ENCODE assay signal across 8 mouse cellular contexts in genomic region chr13:23744421-23745380, GRCm38 (mm10). TPM values are rescaled to one million over a fixed set of nuclear protein-coding genes. Genes with fewer than 3 reads are reported as not detected.
A peak's percentile ranks its signal among the peaks of the same experiment; 100 is the strongest.
DNase-seq lines count a peak whose midpoint lies in the region; ATAC-seq and TF ChIP-seq lines count a peak whose summit lies in the region.

No protein-coding gene starts in this region.

- no peak for DNase-seq in heart, postnatal 4 days
- DNase-seq in gastrocnemius, adult 8-10 months (ENCODE audit: low spot score in 2 of 2): no peak
- DNase-seq in ovary, postnatal 36 days (ENCODE audit: low spot score): no peak
- no peak for DNase-seq in right cerebral cortex, adult 18-20 months

- H3K27ac ChIP-seq in heart, embryonic 14.5 days (replicated peaks in 1 of 2; ENCODE audit: control insufficient read depth in 1 of 2, insufficient read depth in 1 of 2, low read depth in 2 of 2, low read length in 2 of 2): peak overlapping the region; percentile 70 to 99
- peak overlapping the region; percentile 82 for H3K27ac ChIP-seq in bone marrow, adult 2 months (ENCODE audit: control insufficient read depth, insufficient read depth, low read depth, low read length, poor library complexity)
- H3K27ac ChIP-seq in hindbrain, embryonic 12.5 days: peak overlapping the region; percentile 52; the same call in 1 of the 2 replicates
- H3K27ac ChIP-seq in midbrain, embryonic 12.5 days (replicated peaks): peak overlapping the region; percentile 77

- 2% methylated on average over 13 of the region's 36 CpGs for WGBS in heart, embryonic 14.5 days
- 3% methylated on average over 23 of the region's 36 CpGs for WGBS in bone marrow, adult 2 months
- 2% methylated on average over 15 of the region's 36 CpGs for WGBS in hindbrain, embryonic 12.5 days
- WGBS in midbrain, embryonic 12.5 days: under 1% methylated on average over 18 of the region's 36 CpGs

- no peaks in the 10 kb centered on the region for H3K36me3 ChIP-seq in heart, embryonic 14.5 days (ENCODE audit: control insufficient read depth, insufficient read depth, low read length)
- no peaks in the 10 kb centered on the region for H3K36me3 ChIP-seq in hindbrain, embryonic 12.5 days
- H3K36me3 ChIP-seq in midbrain, embryonic 12.5 days: no peaks in the 10 kb centered on the region

- H3K4me1 ChIP-seq in heart, embryonic 14.5 days (ENCODE audit: control insufficient read depth in 2 of 2, insufficient read depth in 2 of 2, low read length in 2 of 2): peaks cover 0 to 32% of the 10 kb centered on the region in 2 experiments; a peak in 2 of 4 replicates
- H3K4me1 ChIP-seq in bone marrow, adult 2 months (ENCODE audit: control insufficient read depth, insufficient read depth, low read length): no peaks in the 10 kb centered on the region; the same call in 1 of the 2 replicates
- H3K4me1 ChIP-seq in hindbrain, embryonic 12.5 days: peaks cover 14% of the 10 kb centered on the region
- peaks cover 33% of the 10 kb centered on the region for H3K4me1 ChIP-seq in midbrain, embryonic 12.5 days

- TF ChIP-seq CTCF in bone marrow, adult 2 months (IDR thresholded peaks at IDR 0.05; ENCODE audit: control insufficient read depth, insufficient read depth, low read length): no peak

- TF ChIP-seq POLR2A in bone marrow, adult 2 months (IDR thresholded peaks at IDR 0.05; ENCODE audit: borderline replicate concordance, control insufficient read depth, low read depth, low read length): no peak; the same call in 1 of the 2 replicates

- H3K9me3 ChIP-seq in heart, embryonic 14.5 days (ENCODE audit: control insufficient read depth, low read length): no peaks in the 10 kb centered on the region
- no peaks in the 10 kb centered on the region for H3K9me3 ChIP-seq in hindbrain, embryonic 12.5 days (replicated peaks)
- no peaks in the 10 kb centered on the region for H3K9me3 ChIP-seq in midbrain, embryonic 12.5 days

- H3K27me3 ChIP-seq in heart, embryonic 14.5 days (ENCODE audit: control insufficient read depth, insufficient read depth, low read length): no peaks in the 10 kb centered on the region
- no peaks in the 10 kb centered on the region for H3K27me3 ChIP-seq in hindbrain, embryonic 12.5 days
- H3K27me3 ChIP-seq in midbrain, embryonic 12.5 days: no peaks in the 10 kb centered on the region

- peak overlapping the region; percentile 74 for H3K9ac ChIP-seq in heart, embryonic 14.5 days (ENCODE audit: low read length)
- H3K9ac ChIP-seq in hindbrain, embryonic 12.5 days: peak overlapping the region; percentile 49; the same call in 1 of the 2 replicates
- H3K9ac ChIP-seq in midbrain, embryonic 12.5 days (replicated peaks): peak overlapping the region; percentile 46

- H3K4me3 ChIP-seq in heart, embryonic 14.5 days (ENCODE audit: control insufficient read depth in 1 of 2, insufficient read depth in 1 of 2, low read depth in 1 of 2, low read length in 2 of 2): peak overlapping the region; percentile 38 to 51
- H3K4me3 ChIP-seq in bone marrow, adult 2 months (replicated peaks; ENCODE audit: control insufficient read depth, low read depth, low read length): peak overlapping the region; percentile 67
- H3K4me3 ChIP-seq in hindbrain, embryonic 12.5 days: peak overlapping the region; percentile 40
- peak overlapping the region; percentile 47 for H3K4me3 ChIP-seq in midbrain, embryonic 12.5 days

- H3K4me2 ChIP-seq in heart, embryonic 14.5 days (ENCODE audit: low read length): peak overlapping the region; percentile 77
- H3K4me2 ChIP-seq in hindbrain, embryonic 12.5 days (replicated peaks): peak overlapping the region; percentile 64
- peak overlapping the region; percentile 67 for H3K4me2 ChIP-seq in midbrain, embryonic 12.5 days (replicated peaks)

- no peak for ATAC-seq in heart, embryonic 14.5 days (ENCODE audit: insufficient number of reproducible peaks, insufficient read depth, low FRiP score, low read depth)
- no peak for ATAC-seq in hindbrain, embryonic 12.5 days (ENCODE audit: low FRiP score)
- no peak for ATAC-seq in midbrain, embryonic 12.5 days (ENCODE audit: low FRiP score, low read depth)

RNA-seq across cellular contexts. Expression of gene Hist1h3c, which starts 0.7 kb away (rescaled TPM):
- 2.5 and 2.7 TPM in 2 replicates for polyA plus RNA-seq in heart, embryonic 14.5 days (2014; fragmentation: Nextera tagmentation; extraction: Ambion mirVana)
- total RNA-seq in heart, postnatal 4 days (2021): 100 to 1,000 TPM; 252 to 264 TPM
- polyA plus RNA-seq in bone marrow, adult 2 months (2011; ENCODE audit: insufficient read depth, insufficient read length, low replicate concordance, missing spikeins): 42.2 and 62.6 TPM in 2 replicates
- 9.7 and 11.6 TPM in 2 replicates for polyA plus RNA-seq in hindbrain, embryonic 12.5 days (2016; fragmentation: Nextera tagmentation; extraction: Ambion mirVana)
- 7.9 and 9.3 TPM in 2 replicates for polyA plus RNA-seq in midbrain, embryonic 12.5 days (2016; fragmentation: Nextera tagmentation; extraction: Ambion mirVana)
- not detected for total RNA-seq in gastrocnemius, adult 8-10 months (2022)

RNA-seq across cellular contexts. Expression of gene Hist1h2bb, which starts 1.8 kb away (rescaled TPM):
- 1.7 and 2.3 TPM in 2 replicates for polyA plus RNA-seq in heart, embryonic 14.5 days (2014; fragmentation: Nextera tagmentation; extraction: Ambion mirVana)
- total RNA-seq in heart, postnatal 4 days (2021): 100 to 1,000 TPM; 281 to 294 TPM
- polyA plus RNA-seq in bone marrow, adult 2 months (2011; ENCODE audit: insufficient read depth, insufficient read length, low replicate concordance, missing spikeins): 65.7 and 136 TPM in 2 replicates
- polyA plus RNA-seq in hindbrain, embryonic 12.5 days (2016; fragmentation: Nextera tagmentation; extraction: Ambion mirVana): 2.2 and 2.9 TPM in 2 replicates
- 2.5 and 4.5 TPM in 2 replicates for polyA plus RNA-seq in midbrain, embryonic 12.5 days (2016; fragmentation: Nextera tagmentation; extraction: Ambion mirVana)
- 1 to 10 TPM; 1.1 to 1.6 (median 1.4) TPM for total RNA-seq in gastrocnemius, adult 8-10 months (2022)

RNA-seq across cellular contexts. Expression of gene Hist1h1c, which starts 6.1 kb away (rescaled TPM):
- polyA plus RNA-seq in heart, embryonic 14.5 days (2014; fragmentation: Nextera tagmentation; extraction: Ambion mirVana): 36.9 and 43.9 TPM in 2 replicates
- 100 to 1,000 TPM; 472 to 511 TPM for total RNA-seq in heart, postnatal 4 days (2021)
- 78.9 and 108 TPM in 2 replicates for polyA plus RNA-seq in bone marrow, adult 2 months (2011; ENCODE audit: insufficient read depth, insufficient read length, low replicate concordance, missing spikeins)
- polyA plus RNA-seq in hindbrain, embryonic 12.5 days (2016; fragmentation: Nextera tagmentation; extraction: Ambion mirVana): 15.0 and 15.4 TPM in 2 replicates
- 13.6 and 14.0 TPM in 2 replicates for polyA plus RNA-seq in midbrain, embryonic 12.5 days (2016; fragmentation: Nextera tagmentation; extraction: Ambion mirVana)
- 100 to 1,000 TPM; 196 to 246 (median 227) TPM for total RNA-seq in gastrocnemius, adult 8-10 months (2022)

RNA-seq across cellular contexts. Expression of gene Hist1h2ab, which starts 6.2 kb away (rescaled TPM):
- 14.5 and 14.6 TPM in 2 replicates for polyA plus RNA-seq in heart, embryonic 14.5 days (2014; fragmentation: Nextera tagmentation; extraction: Ambion mirVana)
- total RNA-seq in heart, postnatal 4 days (2021): 100 to 1,000 TPM; 424 to 425 TPM
- polyA plus RNA-seq in bone marrow, adult 2 months (2011; ENCODE audit: insufficient read depth, insufficient read length, low replicate concordance, missing spikeins): 30.3 and 31.4 TPM in 2 replicates
- polyA plus RNA-seq in hindbrain, embryonic 12.5 days (2016; fragmentation: Nextera tagmentation; extraction: Ambion mirVana): 22.4 and 45.2 TPM in 2 replicates
- polyA plus RNA-seq in midbrain, embryonic 12.5 days (2016; fragmentation: Nextera tagmentation; extraction: Ambion mirVana): 53.0 and 53.2 TPM in 2 replicates
- 1 to 10 TPM in 2 of 4 experiments, under 1 TPM in 1, not detected in 1; 0.97 to 4.9 (median 3.5) TPM for total RNA-seq in gastrocnemius, adult 8-10 months (2022)

RNA-seq across cellular contexts. Expression of gene Hist1h3b, which starts 7.4 kb away (rescaled TPM):
- polyA plus RNA-seq in heart, embryonic 14.5 days (2014; fragmentation: Nextera tagmentation; extraction: Ambion mirVana): 4.6 and 6.7 TPM in 2 replicates
- total RNA-seq in heart, postnatal 4 days (2021): 100 to 1,000 TPM; 568 to 625 TPM
- polyA plus RNA-seq in bone marrow, adult 2 months (2011; ENCODE audit: insufficient read depth, insufficient read length, low replicate concordance, missing spikeins): 19.6 TPM in 1 of 2 replicates, not detected in the other
- 4.5 and 11.1 TPM in 2 replicates for polyA plus RNA-seq in hindbrain, embryonic 12.5 days (2016; fragmentation: Nextera tagmentation; extraction: Ambion mirVana)
- 14.7 and 16.1 TPM in 2 replicates for polyA plus RNA-seq in midbrain, embryonic 12.5 days (2016; fragmentation: Nextera tagmentation; extraction: Ambion mirVana)
- 1 to 10 TPM in 2 of 4 experiments, not detected in 2; 2.7 to 2.8 TPM for total RNA-seq in gastrocnemius, adult 8-10 months (2022)

Comparison
In these comparisons a context has a peak if more than half of its experiments do, and no peak if none do; other contexts are left out.
1. RNA of gene Hist1h2bb, which starts 1.8 kb away (polyA plus RNA-seq): 65.7 to 136 TPM in bone marrow, adult 2 months; 2.5 to 4.5 TPM in midbrain, embryonic 12.5 days, 2.2 to 2.9 TPM in hindbrain, embryonic 12.5 days and 1.7 to 2.3 TPM in heart, embryonic 14.5 days; every median in the first group is over 10 times any median in the second.
2. Peak in every context shown above with its lines, with median percentiles within 50 percentile points of each other: H3K27ac ChIP-seq, H3K4me2 ChIP-seq, H3K4me3 ChIP-seq and H3K9ac ChIP-seq.